Mouse (Mus musculus) gastrocnemius, postnatal 4 days (tissue): ENCODE data around the gene Cntn1. TPM values are rescaled to one million over a fixed set of nuclear protein-coding genes. Genes with fewer than 3 reads are reported as not detected.

Experiments
- total RNA-seq, 2 experiments: library from RNA; stranded (reverse); gene quantifications; 2 replicates each; pipeline ENCODE4 v1.2.3; 2021

The Cntn1 gene
- total RNA-seq, 2 experiments from 2014 or later = 0.66 to 1.2 TPM

Other genes starting within 250 kb of the Cntn1 start
- gene Smgc, start 212.9 kb upstream of the Cntn1 start, total RNA-seq = not detected